Mouse (Mus musculus) stomach, postnatal 0 days (tissue): Measurements from ENCODE around the gene Smoc2.

Experiments used
- CTCF ChIP-seq: IDR thresholded peaks from 2 replicates; pipeline ENCODE4 v1.5.1; 2016; ENCODE audit warnings: antibody characterized with exemption, low read depth, mild to moderate bottlenecking, moderate library complexity
- EP300 ChIP-seq: optimal IDR thresholded peaks from 2 replicates; pipeline ENCODE3; 2016; ENCODE audit warnings: antibody characterized with exemption

- TF ChIP-seq EP300 = no peak
- TF ChIP-seq CTCF = no peak
Measured at GRCm38 (mm10) chr17:14397456-14397855, 118.2 kb downstream of the Smoc2 start.
